Mouse (Mus musculus) liver, adult (tissue): Measurements from ENCODE around the gene E330017A01Rik.

ENCODE experiments used
- GATA4 ChIP-seq: IDR thresholded peaks from 2 replicates; pipeline ENCODE4 v1.6.1; 2014; ENCODE audit warnings: mild to moderate bottlenecking, low read length; ENCODE audit not compliant: insufficient replicate concordance

The E330017A01Rik gene

GRCm38 (mm10) chr16:58638689-58639175 lies at the start of gene E330017A01Rik:
E330017A01Rik (minus strand) TSS chr16:58638739.
- TF ChIP-seq GATA4 = no peak

- no peak for TF ChIP-seq GATA4
Observed at GRCm38 (mm10) chr16:58685548-58686537, 47.3 kb upstream of the E330017A01Rik start.

- TF ChIP-seq GATA4 = no peak
Observed at GRCm38 (mm10) chr16:58684537-58684936, 46.0 kb upstream of the E330017A01Rik start.

GRCm38 (mm10) chr16:58683911-58684310 lies 45.4 kb upstream of the E330017A01Rik start:
- no peak for TF ChIP-seq GATA4

GRCm38 (mm10) chr16:58682870-58683269 lies 44.3 kb upstream of the E330017A01Rik start:
- TF ChIP-seq GATA4 = no peak

GRCm38 (mm10) chr16:58682046-58682445 lies 43.5 kb upstream of the E330017A01Rik start:
- no peak for TF ChIP-seq GATA4

- TF ChIP-seq GATA4 = no peak
Observed at GRCm38 (mm10) chr16:58678660-58679059, 40.1 kb upstream of the E330017A01Rik start.

- no peak for TF ChIP-seq GATA4
Observed at GRCm38 (mm10) chr16:58677491-58677890, 39.0 kb upstream of the E330017A01Rik start.

- no peak for TF ChIP-seq GATA4
Observed at GRCm38 (mm10) chr16:58676633-58677032, 38.1 kb upstream of the E330017A01Rik start.

- TF ChIP-seq GATA4 = no peak
Observed at GRCm38 (mm10) chr16:58676156-58676555, 37.6 kb upstream of the E330017A01Rik start.

GRCm38 (mm10) chr16:58675256-58675655 lies 36.7 kb upstream of the E330017A01Rik start:
- no peak for TF ChIP-seq GATA4

GRCm38 (mm10) chr16:58673811-58674410 lies 35.4 kb upstream of the E330017A01Rik start:
- TF ChIP-seq GATA4 = no peak

GRCm38 (mm10) chr16:58672396-58672795 lies 33.9 kb upstream of the E330017A01Rik start:
- TF ChIP-seq GATA4 = no peak

GRCm38 (mm10) chr16:58671212-58671985 lies 32.9 kb upstream of the E330017A01Rik start:
- TF ChIP-seq GATA4 = no peak

- no peak for TF ChIP-seq GATA4
Observed at GRCm38 (mm10) chr16:58670643-58671042, 32.1 kb upstream of the E330017A01Rik start.
